Mouse (Mus musculus) stomach, embryonic 15.5 days (tissue): ENCODE results near the gene Dusp18. TPM values are rescaled to one million over a fixed set of nuclear protein-coding genes. Genes with fewer than 3 reads are reported as not detected.

ENCODE experiments used
- ATAC-seq: fragments of 200-750 bp; cut with Nextera tagmentation; 2 replicates; pipeline ENCODE4 v1.8.0; 2017; ENCODE audit warnings: low read depth, moderate number of reproducible peaks, moderate TSS enrichment; ENCODE audit not compliant: insufficient read depth, low FRiP score
- H3K27ac ChIP-seq: fragments of 300-500 bp; sonication (generic); 2 replicates; pipeline ENCODE4 v1.5.1; 2015; ENCODE audit warnings: mild to moderate bottlenecking, inconsistent platforms
- H3K27me3 ChIP-seq: fragments of 300-500 bp; sonication (generic); replicated peaks from 2 replicates; pipeline ENCODE4 v1.6.1; 2015; ENCODE audit warnings: inconsistent platforms
- H3K36me3 ChIP-seq: fragments of 300-500 bp; sonication (generic); 2 replicates; pipeline ENCODE4 v1.6.1; 2015; ENCODE audit warnings: inconsistent platforms
- H3K4me1 ChIP-seq: fragments of 300-500 bp; sonication (generic); 2 replicates; pipeline ENCODE4 v1.6.1; 2015; ENCODE audit warnings: inconsistent platforms
- H3K4me2 ChIP-seq: fragments of 300-500 bp; sonication (generic); 2 replicates; pipeline ENCODE4 v1.6.1; 2015; ENCODE audit warnings: mild to moderate bottlenecking, inconsistent platforms
- H3K4me3 ChIP-seq: fragments of 300-500 bp; sonication (generic); replicated peaks from 2 replicates; pipeline ENCODE4 v1.5.1; 2015; ENCODE audit warnings: inconsistent platforms
- H3K9ac ChIP-seq: fragments of 300-500 bp; sonication (generic); 2 replicates; pipeline ENCODE4 v1.6.1; 2015; ENCODE audit warnings: inconsistent platforms
- H3K9me3 ChIP-seq: fragments of 300-500 bp; sonication (generic); 2 replicates; pipeline ENCODE4 v1.6.1; 2016; ENCODE audit warnings: inconsistent platforms
- WGBS: fragments of 180-500 bp; shearing (Covaris S2); methylation state at CpG from one replicate; pipeline ENCODE4 v1.1.7; 2015; 5-methylcytosine and 5-hydroxymethylcytosine counted together
- polyA plus RNA-seq: library from polyadenylated mRNA; unstranded; fragments of >200 nt; fragmentation: Nextera tagmentation; extraction: Ambion mirVana; gene quantifications from 2 replicates; pipeline ENCODE4 v1.2.1, GENCODE M21; 2015

The Dusp18 gene
- polyA plus RNA-seq, 1 experiment from 2014 or later = 8.0 TPM

- Histone ChIP-seq H3K9me3 (no peaks in the 10 kb centered on the region), H3K4me1 (no peaks in the 10 kb centered on the region), H3K4me2 (no peak overlapping the region), H3K27me3 (no peaks in the 10 kb centered on the region), H3K9ac (no peak overlapping the region), H3K36me3 (no peaks in the 10 kb centered on the region), H3K4me3 (no peak overlapping the region), H3K27ac (no peak overlapping the region)
- 90% methylated on average over 9 of the region's 9 CpGs for WGBS
- ATAC-seq = no peak
These were observed 38.8 kb downstream of the Dusp18 start for GRCm38 (mm10) chr11:3933756-3934285.

GRCm38 (mm10) chr11:3935135-3935534 lies 40.1 kb downstream of the Dusp18 start:
- H3K4me1 ChIP-seq = no peaks in the 10 kb centered on the region
- no peak overlapping the region for H3K4me2 ChIP-seq
- 74% methylated on average over 4 of the region's 4 CpGs for WGBS
- no peak overlapping the region for H3K4me3 ChIP-seq
- ATAC-seq = no peak
- no peaks in the 10 kb centered on the region for H3K27me3 ChIP-seq
- no peak overlapping the region for H3K27ac ChIP-seq
- H3K9me3 ChIP-seq = no peaks in the 10 kb centered on the region
- no peak overlapping the region for H3K9ac ChIP-seq
- H3K36me3 ChIP-seq = no peaks in the 10 kb centered on the region

GRCm38 (mm10) chr11:3936318-3936717 lies 41.3 kb downstream of the Dusp18 start:
- WGBS = 87% methylated on average over 3 of the region's 3 CpGs

GRCm38 (mm10) chr11:3937321-3937874 lies 42.4 kb downstream of the Dusp18 start:
- Histone ChIP-seq H3K9me3 (no peaks in the 10 kb centered on the region), H3K27me3 (no peaks in the 10 kb centered on the region), H3K4me1 (no peaks in the 10 kb centered on the region), H3K27ac (no peak overlapping the region), H3K9ac (no peak overlapping the region), H3K4me2 (no peak overlapping the region), H3K36me3 (no peaks in the 10 kb centered on the region), H3K4me3 (no peak overlapping the region)
- no peak for ATAC-seq
- WGBS = 74% methylated on average over 13 of the region's 13 CpGs

More at GRCm38 (mm10) chr11:3936318-3936717, 41.3 kb downstream of the Dusp18 start:
- no peaks in the 10 kb centered on the region for H3K4me1 ChIP-seq
- no peaks in the 10 kb centered on the region for H3K9me3 ChIP-seq
- H3K4me3 ChIP-seq = no peak overlapping the region
- no peaks in the 10 kb centered on the region for H3K36me3 ChIP-seq
- ATAC-seq = no peak
- no peak overlapping the region for H3K27ac ChIP-seq
- H3K4me2 ChIP-seq = no peak overlapping the region
- H3K9ac ChIP-seq = no peak overlapping the region
- no peaks in the 10 kb centered on the region for H3K27me3 ChIP-seq

- 86% methylated on average over 7 of the region's 7 CpGs for WGBS
- no peak overlapping the region for H3K4me3 ChIP-seq
- no peak overlapping the region for H3K9ac ChIP-seq
- H3K4me1 ChIP-seq = no peaks in the 10 kb centered on the region
- H3K27me3 ChIP-seq = no peaks in the 10 kb centered on the region
- no peak overlapping the region for H3K27ac ChIP-seq
- no peak overlapping the region for H3K4me2 ChIP-seq
- no peaks in the 10 kb centered on the region for H3K9me3 ChIP-seq
- H3K36me3 ChIP-seq = no peaks in the 10 kb centered on the region
- no peak for ATAC-seq
These were observed 46.3 kb downstream of the Dusp18 start for GRCm38 (mm10) chr11:3941371-3941770.

GRCm38 (mm10) chr11:3946386-3946785 lies 51.3 kb downstream of the Dusp18 start:
- Histone ChIP-seq H3K36me3 (no peaks in the 10 kb centered on the region), H3K4me2 (no peak overlapping the region), H3K9me3 (no peaks in the 10 kb centered on the region), H3K4me1 (no peaks in the 10 kb centered on the region), H3K9ac (no peak overlapping the region), H3K27ac (no peak overlapping the region), H3K4me3 (no peak overlapping the region), H3K27me3 (no peaks in the 10 kb centered on the region)
- 16% methylated on average over 1 of the region's 1 CpGs for WGBS
- ATAC-seq = no peak

Other genes with a start within 250 kb of the Dusp18 start
- gene Morc2a, start 246.0 kb upstream of the Dusp18 start, polyA plus RNA-seq = 23.4 and 25.8 TPM in 2 replicates
- 0.39 and 0.40 TPM in 2 replicates for gene Osbp2, start 31.3 kb upstream of the Dusp18 start, polyA plus RNA-seq
- gene 4921536K21Rik, start 142 bp upstream of the Dusp18 start, polyA plus RNA-seq = 0.19 and 0.32 TPM in 2 replicates
- gene Slc35e4, start 19.4 kb downstream of the Dusp18 start, polyA plus RNA-seq = 4.0 and 4.7 TPM in 2 replicates
- gene Tcn2, start 36.9 kb downstream of the Dusp18 start, polyA plus RNA-seq = 40.0 and 43.6 TPM in 2 replicates
- 75.6 and 80.2 TPM in 2 replicates for gene Pes1, start 68.7 kb downstream of the Dusp18 start, polyA plus RNA-seq
- gene 4930556J24Rik, start 81.5 kb downstream of the Dusp18 start, polyA plus RNA-seq = 0.12 and 0.21 TPM in 2 replicates
- gene Gal3st1, start 88.4 kb downstream of the Dusp18 start, polyA plus RNA-seq = 18.3 and 21.6 TPM in 2 replicates
- 1.4 and 1.5 TPM in 2 replicates for gene Sec14l4, start 136.2 kb downstream of the Dusp18 start, polyA plus RNA-seq
- 0.08 and 0.18 TPM in 2 replicates for gene Sec14l3, start 169.6 kb downstream of the Dusp18 start, polyA plus RNA-seq
- 21.7 and 21.8 TPM in 2 replicates for gene Mtfp1, start 200.2 kb downstream of the Dusp18 start, polyA plus RNA-seq
- gene Sec14l2, start 228.2 kb downstream of the Dusp18 start, polyA plus RNA-seq = 1.7 and 1.9 TPM in 2 replicates
- gene Rnf215, start 240.0 kb downstream of the Dusp18 start, polyA plus RNA-seq = 25.1 and 26.8 TPM in 2 replicates